Mouse (Mus musculus): ENCODE results near the gene Magea10.

The Magea10 gene

DNA sequence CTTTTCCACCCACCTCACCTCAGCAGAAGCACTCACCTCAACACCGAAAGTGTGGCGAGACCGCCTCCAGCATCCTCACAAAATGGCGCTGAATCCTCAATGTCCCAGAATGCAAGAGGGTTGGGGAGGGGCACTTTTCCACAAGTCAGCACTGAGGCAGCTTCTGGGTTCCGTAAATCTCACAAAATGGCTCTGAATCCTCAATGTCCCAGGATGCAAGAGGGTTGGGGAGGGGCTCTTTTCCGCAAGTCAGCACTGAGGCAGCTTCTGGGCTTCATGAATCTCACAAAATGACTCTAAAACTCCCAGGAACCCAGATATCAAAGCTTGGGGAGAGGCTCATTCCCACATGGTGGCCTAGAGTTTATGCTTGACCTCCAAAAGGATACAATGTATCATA, at the start of gene Magea10:
Magea10 (minus strand) TSS at position 101 of the 400 bp plus-strand sequence.
- DNase-seq (ENCODE audit: low spot score) = peak; percentile 15

DNA sequence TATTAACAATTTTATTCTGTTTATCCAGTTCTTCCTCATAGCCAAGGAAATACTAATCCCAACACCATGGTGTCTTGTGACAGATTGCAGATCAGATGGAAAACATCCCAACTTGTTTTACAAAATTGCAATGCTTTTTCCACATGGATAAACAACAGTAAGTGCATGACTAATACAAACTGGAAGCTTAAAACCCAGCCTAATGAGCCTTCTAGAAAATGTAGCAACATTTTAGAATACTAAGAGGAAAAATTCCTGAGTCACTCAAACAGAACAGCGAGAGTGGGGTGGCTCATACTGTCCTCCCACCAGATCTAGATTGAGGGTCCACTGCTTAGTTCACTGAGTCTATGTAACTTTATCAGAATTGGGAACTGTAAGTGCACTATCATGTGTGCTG, 4.7 kb downstream of the Magea10 start:
- no peak for DNase-seq (ENCODE audit: low spot score)

Measured in testis, postnatal 14 days (tissue).